Mouse (Mus musculus): ENCODE measurements around the gene Rara. TPM values are rescaled to one million over a fixed set of nuclear protein-coding genes. Genes with fewer than 3 reads are reported as not detected.

The Rara gene
- polyA plus RNA-seq, 1 experiment = 59.0 TPM

DNA sequence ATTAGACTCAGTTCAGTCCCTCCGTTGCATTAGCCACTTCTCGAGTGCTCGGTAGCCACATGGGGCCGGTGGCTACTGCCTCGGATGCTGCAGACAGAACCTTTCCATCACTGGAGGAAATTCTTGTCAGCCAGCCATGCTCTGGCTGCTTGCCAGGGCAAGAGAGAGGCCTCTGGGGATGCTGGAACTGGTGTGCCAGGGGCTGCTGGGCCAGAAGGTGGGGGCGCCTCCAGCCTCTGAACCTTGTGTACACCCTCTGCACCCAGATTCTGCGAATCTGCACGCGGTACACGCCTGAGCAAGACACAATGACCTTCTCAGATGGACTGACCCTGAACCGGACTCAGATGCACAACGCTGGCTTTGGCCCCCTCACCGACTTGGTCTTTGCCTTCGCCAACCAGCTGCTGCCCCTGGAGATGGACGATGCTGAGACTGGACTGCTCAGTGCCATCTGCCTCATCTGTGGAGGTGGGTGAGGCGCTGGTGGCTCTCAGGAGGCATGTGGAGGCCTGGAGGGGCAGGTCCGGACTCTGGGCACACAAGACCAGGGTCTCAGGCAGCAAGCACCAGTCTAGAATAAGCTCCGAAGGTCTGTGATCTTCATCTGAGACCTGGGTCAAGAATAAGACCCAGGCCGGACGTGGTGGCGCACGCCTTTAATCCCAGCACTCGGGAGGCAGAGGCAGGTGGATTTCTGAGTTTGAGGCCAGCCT is 43.9 kb downstream of the Rara start:
- no peak overlapping the region for H3K4me3 ChIP-seq (replicated peaks; ENCODE audit: extremely low read depth, low read depth, low read length)
- DNase-seq = no peak
- peaks cover 23% of the 10 kb centered on the region for H3K4me1 ChIP-seq (ENCODE audit: control insufficient read depth, insufficient read depth, low read length)
- TF ChIP-seq CTCF (IDR thresholded peaks at IDR 0.05; ENCODE audit: insufficient read depth, low read length) (no peak), POLR2A (IDR thresholded peaks at IDR 0.05; ENCODE audit: borderline replicate concordance, extremely low read depth, low read depth, low read length) (no peak)
- 68% methylated on average over 23 of the region's 23 CpGs for WGBS

DNA sequence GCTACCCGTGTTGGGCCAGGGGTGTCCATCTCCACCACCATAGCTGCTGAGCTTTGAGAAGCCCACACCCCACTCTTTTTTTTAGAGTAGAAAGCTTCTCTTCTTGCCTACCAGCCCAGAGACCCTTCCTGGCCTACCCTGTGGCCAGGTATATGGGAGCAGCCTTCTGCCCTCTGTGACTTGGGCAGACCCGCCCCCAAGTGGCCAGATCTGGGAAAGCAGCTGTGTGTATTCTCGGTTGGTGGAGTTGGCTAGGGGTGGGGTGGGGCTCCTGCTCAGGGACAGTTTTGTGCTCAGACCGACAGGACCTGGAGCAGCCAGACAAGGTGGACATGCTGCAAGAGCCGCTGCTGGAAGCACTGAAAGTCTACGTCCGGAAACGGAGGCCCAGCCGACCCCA is 44.6 kb downstream of the Rara start:
- WGBS = 51% methylated on average over 9 of the region's 9 CpGs
- Histone ChIP-seq H3K4me3 (replicated peaks; ENCODE audit: extremely low read depth, low read depth, low read length) (no peak overlapping the region), H3K4me1 (ENCODE audit: control insufficient read depth, insufficient read depth, low read length) (peaks cover 15% of the 10 kb centered on the region)
- peak; percentile 89 for DNase-seq
- TF ChIP-seq POLR2A (IDR thresholded peaks at IDR 0.05; ENCODE audit: borderline replicate concordance, extremely low read depth, low read depth, low read length) (no peak), CTCF (IDR thresholded peaks at IDR 0.05; ENCODE audit: insufficient read depth, low read length) (peak; percentile 76)

- no peak for DNase-seq
- WGBS = 80% methylated on average over 9 of the region's 9 CpGs
- TF ChIP-seq POLR2A (IDR thresholded peaks at IDR 0.05; ENCODE audit: borderline replicate concordance, extremely low read depth, low read depth, low read length) (no peak), CTCF (IDR thresholded peaks at IDR 0.05; ENCODE audit: insufficient read depth, low read length) (no peak)
Measured at GRCm38 (mm10) chr11:98972801-98973360, 45.3 kb downstream of the Rara start.

GRCm38 (mm10) chr11:98973584-98973983 is 46.0 kb downstream of the Rara start:
- Histone ChIP-seq H3K4me1 (ENCODE audit: control insufficient read depth, insufficient read depth, low read length) (peaks cover 8% of the 10 kb centered on the region; the same call in 1 of the 2 replicates), H3K4me3 (replicated peaks; ENCODE audit: extremely low read depth, low read depth, low read length) (no peak overlapping the region)
- TF ChIP-seq POLR2A (IDR thresholded peaks at IDR 0.05; ENCODE audit: borderline replicate concordance, extremely low read depth, low read depth, low read length) = no peak
- TF ChIP-seq CTCF (IDR thresholded peaks at IDR 0.05; ENCODE audit: insufficient read depth, low read length) = no peak
- WGBS = 58% methylated on average over 14 of the region's 14 CpGs
- DNase-seq = peak; percentile 37

More at GRCm38 (mm10) chr11:98972801-98973360, 45.3 kb downstream of the Rara start:
- Histone ChIP-seq H3K4me1 (ENCODE audit: control insufficient read depth, insufficient read depth, low read length) (peaks cover 12% of the 10 kb centered on the region; the same call in 1 of the 2 replicates), H3K4me3 (replicated peaks; ENCODE audit: extremely low read depth, low read depth, low read length) (no peak overlapping the region)

DNA sequence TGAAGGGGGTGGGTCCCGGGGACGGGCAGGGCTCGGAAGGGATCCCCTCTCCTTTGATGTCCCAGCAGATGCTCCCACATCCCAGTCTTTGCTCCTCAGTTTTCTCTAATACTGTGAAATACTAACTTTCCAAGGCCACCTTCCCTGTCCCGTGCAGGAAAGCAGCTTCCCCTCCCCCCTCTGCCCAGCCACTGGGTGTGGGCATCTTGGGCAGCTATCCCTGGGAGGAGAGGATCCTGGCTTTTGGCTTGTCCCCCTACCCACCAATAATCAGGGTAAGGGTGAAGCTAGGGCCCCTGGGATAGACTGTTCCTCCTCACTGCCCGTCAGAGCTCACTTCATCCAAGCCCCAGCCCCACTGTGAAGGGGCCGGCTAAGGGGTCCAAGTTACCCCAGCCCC is 46.6 kb downstream of the Rara start:
- WGBS = 80% methylated on average over 6 of the region's 6 CpGs
- TF ChIP-seq CTCF (IDR thresholded peaks at IDR 0.05; ENCODE audit: insufficient read depth, low read length) (no peak), POLR2A (IDR thresholded peaks at IDR 0.05; ENCODE audit: borderline replicate concordance, extremely low read depth, low read depth, low read length) (no peak)
- Histone ChIP-seq H3K4me3 (replicated peaks; ENCODE audit: extremely low read depth, low read depth, low read length) (no peak overlapping the region), H3K4me1 (ENCODE audit: control insufficient read depth, insufficient read depth, low read length) (peaks cover 5% of the 10 kb centered on the region; the same call in 1 of the 2 replicates)
- DNase-seq = no peak

DNA sequence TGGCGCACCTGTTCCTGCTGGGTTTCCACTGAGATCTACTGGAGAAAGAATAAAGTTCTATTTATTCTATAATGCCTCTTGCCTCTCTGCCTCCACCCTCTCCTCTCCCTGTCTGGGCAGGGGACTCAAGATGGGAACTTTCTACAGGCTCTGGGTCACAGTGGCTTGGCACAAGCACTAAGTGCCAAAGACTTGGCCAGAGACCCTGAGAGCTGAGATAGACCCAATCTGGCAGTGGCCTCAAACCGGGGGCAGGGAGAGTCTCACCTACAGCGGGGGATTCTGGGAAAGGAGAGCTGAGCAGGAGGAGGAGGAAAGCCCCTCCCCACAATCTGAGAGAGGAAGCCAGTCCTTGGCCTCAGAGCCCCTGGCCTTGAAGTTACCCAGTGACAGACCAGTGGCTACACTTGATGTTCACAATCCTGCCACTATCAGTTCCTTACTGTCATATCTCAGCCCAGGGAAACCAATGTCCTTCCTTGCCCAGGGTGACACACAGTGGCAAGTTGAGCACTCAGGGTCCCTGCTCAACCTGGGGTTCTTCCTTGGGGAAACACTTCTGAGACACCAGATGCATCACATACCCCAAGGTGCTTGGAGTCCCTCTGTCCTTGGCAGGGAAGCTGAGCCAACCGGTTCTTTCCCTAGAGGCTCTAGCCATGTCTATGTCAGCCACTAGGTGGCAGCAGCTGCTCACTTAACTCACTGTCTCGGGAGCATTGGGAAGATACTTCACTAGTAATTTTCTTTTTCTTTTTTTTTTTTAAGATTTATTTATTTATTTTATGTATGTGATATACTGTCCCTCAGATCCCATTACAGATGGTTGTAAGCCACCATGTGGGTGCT is 47.5 kb downstream of the Rara start:
- peak; percentile 81 for DNase-seq
- Histone ChIP-seq H3K4me1 (ENCODE audit: control insufficient read depth, insufficient read depth, low read length) (peaks cover 5% of the 10 kb centered on the region; the same call in 1 of the 2 replicates), H3K4me3 (replicated peaks; ENCODE audit: extremely low read depth, low read depth, low read length) (no peak overlapping the region)
- TF ChIP-seq CTCF (IDR thresholded peaks at IDR 0.05; ENCODE audit: insufficient read depth, low read length) (peak; percentile 91), POLR2A (IDR thresholded peaks at IDR 0.05; ENCODE audit: borderline replicate concordance, extremely low read depth, low read depth, low read length) (no peak)
- 58% methylated on average over 5 of the region's 5 CpGs for WGBS

DNA sequence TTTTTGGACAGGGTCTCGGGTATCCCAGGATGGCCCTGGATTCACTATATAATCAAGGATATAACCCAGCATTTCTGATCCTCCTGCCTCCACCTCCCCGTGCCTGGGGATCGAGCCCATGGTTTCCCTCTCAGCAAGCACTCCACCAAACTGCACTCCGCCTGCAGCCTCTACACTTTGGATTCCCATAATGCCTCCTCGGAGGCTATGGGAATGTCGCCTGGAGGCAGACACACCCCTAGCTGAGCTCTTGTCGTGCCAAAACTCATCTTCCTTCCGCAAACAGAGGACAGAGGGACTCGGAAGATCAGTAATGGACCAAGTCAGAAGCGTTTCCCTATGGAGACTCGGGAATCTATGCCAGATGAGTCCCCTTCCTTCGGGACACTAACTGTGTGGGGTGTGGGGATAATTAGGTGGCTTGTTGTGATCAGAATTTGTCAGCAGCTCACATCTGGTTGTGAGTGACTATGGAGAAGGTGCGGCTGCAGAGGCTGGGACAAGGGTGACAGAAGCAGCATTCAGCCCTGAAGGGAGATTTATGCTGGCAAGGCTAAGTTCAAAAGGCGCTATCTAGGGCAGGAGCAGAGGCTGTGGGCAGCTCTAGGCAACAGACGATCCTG is 51.0 kb downstream of the Rara start:
- DNase-seq = no peak
- TF ChIP-seq CTCF (IDR thresholded peaks at IDR 0.05; ENCODE audit: insufficient read depth, low read length) = no peak
- no peak for TF ChIP-seq POLR2A (IDR thresholded peaks at IDR 0.05; ENCODE audit: borderline replicate concordance, extremely low read depth, low read depth, low read length)
- 46% methylated on average over 15 of the region's 15 CpGs for WGBS

DNA sequence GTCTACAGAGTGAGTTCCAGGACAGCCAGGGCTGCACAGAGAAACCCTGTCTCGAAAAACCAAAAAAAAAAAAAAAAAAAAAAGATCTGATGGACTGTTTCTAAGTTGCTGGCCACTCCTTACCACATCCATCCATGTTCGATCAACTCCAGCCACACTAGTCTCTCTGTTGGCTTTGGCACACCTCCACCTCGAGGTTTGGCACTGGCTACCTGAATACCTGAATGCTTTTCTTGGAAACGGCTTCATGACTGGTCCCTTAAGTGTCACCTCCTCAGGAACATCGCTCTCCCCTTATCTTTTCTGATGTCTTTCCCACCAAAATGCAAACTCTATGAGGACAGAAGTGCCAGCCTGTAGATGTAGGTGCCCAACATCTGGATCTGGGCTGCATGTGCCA is 51.7 kb downstream of the Rara start:
- DNase-seq = no peak
- no peak for TF ChIP-seq POLR2A (IDR thresholded peaks at IDR 0.05; ENCODE audit: borderline replicate concordance, extremely low read depth, low read depth, low read length)
- no peak for TF ChIP-seq CTCF (IDR thresholded peaks at IDR 0.05; ENCODE audit: insufficient read depth, low read length)
- 55% methylated on average over 5 of the region's 5 CpGs for WGBS
- Histone ChIP-seq H3K4me1 (ENCODE audit: control insufficient read depth, insufficient read depth, low read length) (no peaks in the 10 kb centered on the region; the same call in 1 of the 2 replicates), H3K4me3 (replicated peaks; ENCODE audit: extremely low read depth, low read depth, low read length) (no peak overlapping the region)

More for the DNA sequence above, 51.0 kb downstream of the Rara start:
- Histone ChIP-seq H3K4me3 (replicated peaks; ENCODE audit: extremely low read depth, low read depth, low read length) (no peak overlapping the region), H3K4me1 (ENCODE audit: control insufficient read depth, insufficient read depth, low read length) (no peaks in the 10 kb centered on the region; the same call in 1 of the 2 replicates)
